Mouse (Mus musculus) myocyte (in vitro differentiated cells): Measurements from ENCODE around the gene Mdp1.

Experiments used
- POLR2A ChIP-seq: IDR thresholded peaks from one replicate; pipeline ENCODE4 v1.6.1; 2011; ENCODE audit warnings: low read depth, mild to moderate bottlenecking, control low read depth, moderate library complexity; ENCODE audit not compliant: insufficient read length
- POLR2AphosphoS2 ChIP-seq: IDR thresholded peaks from one replicate; pipeline ENCODE4 v1.6.1; 2011; ENCODE audit warnings: low read depth, control low read depth; ENCODE audit not compliant: insufficient read length

DNA sequence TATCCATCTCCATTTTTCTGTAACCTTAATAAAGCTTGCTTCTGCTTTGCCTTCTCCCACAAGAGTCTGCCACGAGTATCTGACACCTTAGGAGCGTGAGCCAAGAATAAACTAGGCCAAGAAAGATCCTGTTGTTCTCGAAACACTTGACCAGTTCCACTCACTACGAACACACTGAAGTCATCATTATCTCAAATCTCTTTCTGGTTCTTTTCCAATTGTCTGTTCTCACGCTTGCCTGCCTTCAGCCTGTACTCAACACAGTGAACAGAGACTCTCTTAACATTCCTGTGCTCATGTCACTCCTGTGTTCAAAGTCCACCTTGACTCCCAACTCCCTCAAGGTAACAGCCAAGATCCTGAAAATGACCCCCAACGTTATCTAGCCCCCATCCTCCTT, 47.0 kb downstream of the Mdp1 start:
- TF ChIP-seq POLR2A (no peak), POLR2AphosphoS2 (no peak)
